9 mouse cellular contexts compared by ENCODE assay signal in genomic region chr11:100323578-100323977, GRCm38 (mm10). TPM values are rescaled to one million over a fixed set of nuclear protein-coding genes. Genes with fewer than 3 reads are reported as not detected.
A peak's percentile ranks its signal among the peaks of the same experiment; 100 is the strongest.
DNase-seq lines count a peak whose midpoint lies in the region; ATAC-seq and TF ChIP-seq lines count a peak whose summit lies in the region.
"Had no signal": no experiment of that assay in that cellular context is flagged by ENCODE, and none has a peak within 500 bp of the region (broad histone marks: within the 10 kb centered on the region; RNA-seq: fewer than 3 reads in every experiment).

No protein-coding gene starts in this region.

- peak; percentile 59 for DNase-seq in gastrocnemius, adult 18-20 months (ENCODE audit: low spot score)
- DNase-seq in gastrocnemius, postnatal 25 days: no peak
- DNase-seq in urinary bladder, postnatal 14 days (ENCODE audit: low spot score): peak; percentile 65
- no peak for DNase-seq in urinary bladder, postnatal 4 days (ENCODE audit: low spot score in 2 of 2)
- DNase-seq in cerebellum, adult 9-10 months: peak; percentile 67
- DNase-seq in hindlimb bud, embryonic 11.5 days (ENCODE audit: extremely low spot score, low read depth, low spot score): peak; percentile 76
- DNase-seq in thymus, adult 2 months: peak; percentile 58

- no peak for TF ChIP-seq CTCF in thymus, adult 2 months (IDR thresholded peaks at IDR 0.05; ENCODE audit: borderline replicate concordance, control insufficient read depth, extremely low read depth, insufficient read depth, low read length, poor library complexity)

- 24% methylated on average over 3 of the region's 3 CpGs for WGBS in thymus, adult 2 months

- peaks cover 20% of the 10 kb centered on the region for H3K36me3 ChIP-seq in thymus, adult 2 months (ENCODE audit: control insufficient read depth, insufficient read depth, low read length)

- ATAC-seq in megakaryocyte progenitor cell, adult 5-6 weeks (replicated peaks; ENCODE audit: poor library complexity): peak; percentile 21; the same call in 1 of the 2 replicates

- H3K4me1 ChIP-seq in thymus, adult 2 months (replicated peaks; ENCODE audit: control insufficient read depth, insufficient read depth, low read length): peaks cover 2% of the 10 kb centered on the region

- no peak overlapping the region for H3K4me3 ChIP-seq in thymus, adult 2 months (ENCODE audit: control insufficient read depth, insufficient read depth, low read length)

- TF ChIP-seq POLR2A in thymus, adult 2 months (IDR thresholded peaks at IDR 0.05; ENCODE audit: control insufficient read depth, extremely low read depth, insufficient read depth, low read length, poor library complexity): no peak

- H3K27me3 ChIP-seq in thymus, adult 2 months (ENCODE audit: control insufficient read depth, insufficient read depth, low read length): no peaks in the 10 kb centered on the region

- no peak overlapping the region for H3K27ac ChIP-seq in thymus, adult 2 months (ENCODE audit: control insufficient read depth, insufficient read depth, low read length)

RNA-seq across cellular contexts. Expression of gene Eif1, which starts 3.9 kb away (rescaled TPM):
- 1,000 to 10,000 TPM; 1,490 to 1,592 TPM for total RNA-seq in gastrocnemius, adult 18-20 months (2021)
- 1,000 to 10,000 TPM; 1,016 to 1,083 TPM for total RNA-seq in gastrocnemius, postnatal 25 days (2021)
- total RNA-seq in megakaryocyte progenitor cell, adult 5-6 weeks (2015): 1,262 and 1,322 TPM in 2 replicates
- 95.6 and 142 TPM in 2 replicates for total RNA-seq in megakaryocyte progenitor cell, adult 5-6 weeks (2017)
- polyA plus RNA-seq in thymus, adult 2 months (2012; rRNA removed): 117 and 131 TPM in 2 replicates

RNA-seq across cellular contexts. Expression of gene Gast, which starts 10.6 kb away (rescaled TPM):
- total RNA-seq in gastrocnemius, adult 18-20 months (2021): not detected
- not detected for total RNA-seq in gastrocnemius, postnatal 25 days (2021)
- total RNA-seq in megakaryocyte progenitor cell, adult 5-6 weeks (2015): not detected in 2 replicates
- total RNA-seq in megakaryocyte progenitor cell, adult 5-6 weeks (2017): not detected in 2 replicates
- polyA plus RNA-seq in thymus, adult 2 months (2012; rRNA removed): 2.0 and 2.4 TPM in 2 replicates
- total RNA-seq: layer of hippocampus, adult 8-10 months had no signal

RNA-seq across cellular contexts. Expression of gene Hap1, which starts 32.4 kb away (rescaled TPM):
- under 1 TPM; 0.26 to 0.53 TPM for total RNA-seq in gastrocnemius, adult 18-20 months (2021)
- total RNA-seq in gastrocnemius, postnatal 25 days (2021): under 1 TPM; 0.27 to 0.28 TPM
- not detected in 2 replicates for total RNA-seq in megakaryocyte progenitor cell, adult 5-6 weeks (2015)
- not detected in 2 replicates for total RNA-seq in megakaryocyte progenitor cell, adult 5-6 weeks (2017)
- polyA plus RNA-seq in thymus, adult 2 months (2012; rRNA removed): 7.7 and 8.6 TPM in 2 replicates

RNA-seq across cellular contexts. Expression of gene Krt42, which starts 53.9 kb away (rescaled TPM):
- total RNA-seq in gastrocnemius, adult 18-20 months (2021): not detected
- total RNA-seq in gastrocnemius, postnatal 25 days (2021): not detected
- not detected in 2 replicates for total RNA-seq in megakaryocyte progenitor cell, adult 5-6 weeks (2015)
- not detected in 2 replicates for total RNA-seq in megakaryocyte progenitor cell, adult 5-6 weeks (2017)
- polyA plus RNA-seq in thymus, adult 2 months (2012; rRNA removed): 0.31 and 0.97 TPM in 2 replicates
- total RNA-seq: layer of hippocampus, adult 8-10 months had no signal

Comparison
In these comparisons a context has a peak if more than half of its experiments do, and no peak if none do; other contexts are left out.
1. DNase-seq: peak in gastrocnemius, adult 18-20 months (single experiment), urinary bladder, postnatal 14 days (single experiment), cerebellum, adult 9-10 months (single experiment), hindlimb bud, embryonic 11.5 days (single experiment) and thymus, adult 2 months (single experiment); none in gastrocnemius, postnatal 25 days (single experiment) and urinary bladder, postnatal 4 days (0 of 2).